Mouse (Mus musculus) kidney, adult 8-10 months (tissue): ENCODE measurements around the gene Slc16a4.

Experiments
- DNase-seq, 2 experiments: peaks; one replicate each; pipeline ENCODE4 v3.0.0; 2022

Slc16a4 gene

DNA sequence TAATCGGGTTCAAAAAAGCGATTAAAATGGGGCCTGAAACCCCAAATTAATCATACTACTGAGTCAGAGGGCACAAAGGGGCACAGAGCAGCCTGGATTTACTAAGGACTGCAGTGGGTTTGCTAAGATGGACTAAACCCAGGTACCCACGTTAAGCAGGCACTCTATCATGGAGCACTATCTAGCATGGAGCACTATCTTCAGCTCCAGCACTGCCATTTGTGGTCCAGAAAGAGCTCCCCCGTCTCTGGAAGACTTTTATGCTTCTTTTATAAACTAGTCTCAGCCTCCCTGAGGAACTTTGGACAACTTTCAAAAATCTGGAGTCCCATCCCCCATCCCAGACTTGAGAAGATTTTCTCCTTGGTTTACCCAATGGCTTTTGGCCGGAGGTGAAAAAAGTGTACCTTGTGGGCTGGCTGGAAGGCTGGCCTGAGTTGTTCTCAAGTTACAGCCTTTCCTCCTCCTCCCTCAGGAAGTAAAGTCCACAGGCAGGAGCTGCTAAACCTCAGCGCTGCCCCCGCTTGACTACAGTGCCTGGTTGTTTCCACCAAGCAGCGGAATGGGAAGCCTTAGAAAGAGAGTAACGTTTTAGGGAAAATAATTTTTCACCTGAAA is at the start of gene Slc16a4:
TSS of gene Slc16a4 (plus strand) at position 467 of the 618 bp plus-strand sequence.
- DNase-seq = peak; percentile 91 to 95

DNA sequence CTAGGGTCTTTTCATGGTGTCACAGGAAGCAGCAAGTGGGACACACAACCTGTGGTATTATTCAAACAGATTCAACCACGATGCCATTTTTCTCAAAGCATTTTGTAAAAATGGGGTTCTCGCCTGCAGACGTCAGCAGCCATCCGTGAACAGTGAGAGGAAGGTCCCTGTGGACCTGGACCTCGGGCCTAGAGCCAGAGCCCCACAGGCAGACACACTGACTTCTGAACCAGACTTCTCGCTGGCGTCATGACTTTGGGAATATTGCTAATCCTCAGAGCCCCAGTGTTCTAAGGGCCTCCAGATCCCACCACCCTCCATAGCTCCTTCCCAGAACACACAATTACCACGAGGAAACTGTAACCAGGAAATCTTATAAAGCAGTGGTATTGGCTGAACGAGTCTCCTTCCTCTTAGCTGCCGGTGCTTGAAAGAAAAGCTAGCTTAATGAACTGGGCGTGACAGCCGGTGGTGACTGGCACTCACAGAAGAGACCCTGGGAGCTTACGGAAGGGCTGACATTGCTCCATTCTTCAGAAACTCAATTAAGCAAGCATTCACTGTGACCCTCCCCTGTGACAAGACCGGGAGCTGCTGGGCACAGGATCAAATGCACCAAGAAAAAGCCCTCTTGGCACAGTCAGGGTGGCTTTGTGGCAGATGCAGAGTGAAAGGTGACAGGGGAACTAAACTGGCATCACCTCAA is 49.5 kb upstream of the Slc16a4 start:
- DNase-seq = peak; percentile 28 to 56

DNA sequence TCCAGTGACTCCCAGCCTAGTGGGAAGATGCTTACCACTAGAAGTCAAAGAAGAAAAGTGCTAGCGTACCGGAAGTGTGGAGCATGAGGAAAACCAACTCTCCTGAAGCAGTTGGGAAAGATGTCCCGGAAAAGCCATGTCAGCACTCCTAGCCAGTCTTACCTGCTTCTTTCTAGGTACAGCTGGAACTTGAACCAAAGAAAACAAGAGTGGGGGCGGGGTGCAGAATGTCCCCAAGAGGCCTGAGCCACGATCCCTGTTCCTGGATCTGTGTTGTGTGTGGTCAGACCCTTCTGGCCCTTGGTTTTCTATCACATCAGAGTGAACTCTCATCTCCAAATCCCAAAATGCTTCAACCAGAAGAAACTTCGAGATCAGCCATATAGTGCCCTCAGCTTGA is 44.2 kb upstream of the Slc16a4 start:
- no peak for DNase-seq

DNA sequence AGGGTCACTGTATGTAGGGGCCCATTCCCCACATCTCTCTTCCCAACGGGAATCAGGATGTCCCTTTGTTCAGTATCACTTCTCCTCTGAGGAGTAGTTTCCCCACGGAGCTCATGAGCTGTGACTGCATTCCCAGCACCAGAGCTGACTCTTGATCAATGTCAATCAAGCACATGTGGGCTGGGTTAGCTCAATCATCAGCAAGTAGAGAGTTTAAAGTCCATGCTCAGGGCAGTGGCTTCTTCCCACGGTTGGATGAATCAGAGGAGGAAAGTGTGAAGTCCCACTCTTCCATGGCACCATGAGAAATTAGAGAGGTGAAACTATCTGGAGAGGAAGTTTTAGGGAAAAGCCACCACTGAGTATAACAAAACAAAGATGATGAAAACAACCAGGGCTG is 42.0 kb upstream of the Slc16a4 start:
- peak; percentile 68 to 71 for DNase-seq

DNA sequence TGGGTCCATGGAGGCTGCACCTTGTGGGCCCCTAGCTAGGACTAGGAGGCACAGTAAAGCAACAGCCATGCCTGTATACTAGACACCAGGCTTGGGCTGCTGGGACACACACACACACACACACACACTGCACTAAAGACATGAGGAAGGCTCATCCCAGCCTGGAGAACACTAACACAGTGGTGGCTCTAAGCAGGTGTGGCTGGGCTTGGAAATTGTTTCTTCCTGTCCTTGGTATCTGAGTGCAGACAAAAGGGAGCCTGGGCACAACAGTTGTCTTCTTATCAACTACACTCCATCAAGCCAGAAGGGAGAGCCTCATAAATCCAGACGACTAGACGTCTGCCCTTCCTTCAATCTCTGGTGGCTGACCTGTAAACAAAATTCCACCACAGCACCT is 40.7 kb upstream of the Slc16a4 start:
- no peak for DNase-seq

DNA sequence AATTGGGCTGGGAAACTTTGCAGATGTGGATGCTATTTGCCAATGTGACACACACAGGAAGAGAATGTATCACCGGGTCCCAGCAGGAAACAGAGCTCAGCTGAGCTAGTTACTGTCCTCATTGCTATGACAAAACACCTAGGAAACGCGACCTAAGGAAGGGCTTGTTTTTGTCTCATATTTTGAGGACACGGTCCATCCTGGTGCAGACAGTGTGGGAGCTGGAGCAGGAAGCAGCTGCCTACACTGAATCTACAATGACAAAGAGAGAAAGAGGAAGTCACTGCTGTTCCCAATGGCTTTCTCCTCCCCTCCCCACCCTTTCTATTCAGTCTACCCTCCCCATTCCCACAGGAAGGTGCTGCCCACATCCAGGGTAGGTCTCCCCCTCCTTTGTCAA is 39.0 kb upstream of the Slc16a4 start:
- DNase-seq = peak in 1 of 2 experiments; percentile 24

DNA sequence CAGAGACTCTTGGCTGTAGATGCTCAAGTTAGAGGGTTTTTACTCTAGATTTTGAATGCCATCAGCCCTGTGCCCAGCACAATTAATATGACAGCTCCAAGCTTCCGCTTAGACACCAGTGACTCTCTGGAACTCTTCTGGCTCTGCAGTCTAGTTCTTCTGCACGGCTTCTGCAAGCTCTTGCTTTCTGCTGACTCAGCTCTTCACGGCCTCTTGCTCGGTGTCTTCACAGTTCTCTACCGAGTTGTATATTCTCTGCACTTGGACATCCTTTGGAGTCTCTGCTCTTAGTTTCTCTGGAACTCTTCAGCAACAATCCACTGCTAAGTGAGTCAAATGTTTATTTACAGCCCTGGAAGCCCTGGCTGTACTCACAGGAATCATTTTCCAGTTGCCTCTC is 37.1 kb upstream of the Slc16a4 start:
- DNase-seq = no peak

DNA sequence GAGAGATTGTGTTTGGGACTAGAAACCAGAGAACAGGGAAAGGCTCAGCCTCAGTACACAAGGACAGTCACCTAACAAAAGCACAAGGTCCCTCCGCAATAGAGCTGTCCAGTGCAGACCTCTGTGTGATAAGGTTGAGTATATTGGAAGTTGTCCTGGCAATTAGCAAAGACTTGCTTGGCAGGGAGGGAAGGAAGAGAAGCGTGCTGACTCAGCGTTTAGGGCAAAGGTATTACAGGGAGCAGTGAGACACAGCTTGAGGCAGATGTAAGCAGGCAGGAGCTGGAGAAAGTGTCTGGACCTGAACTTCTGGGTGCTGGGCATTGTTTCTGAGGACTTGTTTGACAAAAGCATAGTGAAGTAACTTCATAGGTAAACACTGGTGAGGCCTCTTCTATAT is 35.0 kb upstream of the Slc16a4 start:
- no peak for DNase-seq

DNA sequence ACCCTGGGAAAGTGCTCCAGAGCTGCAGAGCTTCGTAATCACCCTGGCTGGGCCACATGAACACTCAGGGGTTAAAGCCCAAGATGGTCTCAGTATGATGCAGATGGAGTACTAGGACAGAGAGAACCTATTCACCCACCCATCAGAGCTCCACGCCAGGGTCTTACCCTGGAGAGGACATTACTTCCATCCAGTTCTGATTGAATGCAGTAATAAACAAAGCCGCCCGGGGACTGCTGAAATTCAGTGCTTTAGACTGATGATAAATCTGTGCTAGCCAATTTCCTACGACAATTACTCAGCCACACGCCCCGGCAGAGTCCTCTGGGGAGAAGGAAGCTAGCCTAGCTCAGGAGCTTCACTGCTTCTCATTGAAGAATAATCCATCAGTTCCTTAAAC is 34.3 kb upstream of the Slc16a4 start:
- DNase-seq = no peak

DNA sequence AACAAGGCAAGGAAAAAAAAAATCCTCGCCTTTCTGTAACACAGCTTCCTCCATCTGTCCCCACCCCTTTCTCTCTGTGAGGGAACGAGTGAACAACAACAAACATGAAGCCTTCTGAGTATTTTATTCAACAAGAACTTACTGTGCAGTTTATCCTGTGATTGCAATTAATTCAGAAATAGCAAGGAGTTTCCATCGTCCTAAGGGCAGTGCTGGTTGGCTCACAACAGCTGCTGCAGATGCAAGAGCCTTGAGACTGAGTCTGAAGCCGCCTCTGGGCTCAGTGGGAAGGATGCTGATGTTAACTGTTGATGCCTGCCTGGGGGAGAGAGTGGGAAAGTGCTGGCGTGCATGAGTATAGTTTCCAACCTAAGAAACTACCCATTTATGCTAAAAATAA is 33.1 kb upstream of the Slc16a4 start:
- DNase-seq = no peak

DNA sequence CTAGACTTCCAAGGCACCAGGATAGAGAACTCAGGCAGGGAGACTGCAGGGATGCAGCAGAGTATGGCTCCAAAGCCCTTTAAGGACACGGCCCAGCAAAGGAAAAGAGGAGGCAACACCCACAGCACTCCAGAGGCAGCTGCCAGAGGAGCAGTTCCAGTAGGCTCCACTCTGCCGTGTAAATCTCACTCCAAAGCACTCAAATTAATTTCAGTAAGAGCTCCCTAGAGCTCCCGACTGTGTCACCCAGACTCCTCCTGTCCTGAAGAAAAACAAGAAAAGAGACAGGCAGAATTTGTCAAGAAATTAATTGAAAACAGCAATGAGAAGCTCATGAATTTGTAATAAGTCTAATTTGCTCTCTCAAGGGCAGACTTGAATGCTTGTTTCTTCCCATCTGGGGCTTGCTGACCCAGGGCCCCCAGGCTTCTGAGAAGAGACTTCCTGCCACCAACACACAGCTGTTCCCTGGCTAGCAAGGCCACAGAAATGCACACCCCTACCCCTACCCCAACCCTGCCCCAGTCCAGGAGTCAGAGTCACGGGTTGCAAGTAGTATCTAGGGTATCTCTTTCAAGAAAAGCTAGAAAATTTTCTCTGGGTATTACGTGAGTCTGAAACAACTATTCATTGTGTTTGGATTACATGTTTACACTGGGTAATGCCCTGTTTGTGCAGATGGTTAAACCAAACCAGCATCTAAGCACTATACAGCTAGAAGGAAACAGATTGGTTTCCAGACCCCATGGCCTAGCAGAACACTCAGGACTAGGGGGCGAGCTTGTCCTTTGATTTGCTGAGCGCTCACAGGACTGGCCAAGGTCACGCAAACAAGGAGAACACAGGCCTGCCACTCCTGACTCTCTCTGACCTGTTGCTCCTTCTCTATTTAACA is 29.8 kb upstream of the Slc16a4 start:
- DNase-seq = no peak

DNA sequence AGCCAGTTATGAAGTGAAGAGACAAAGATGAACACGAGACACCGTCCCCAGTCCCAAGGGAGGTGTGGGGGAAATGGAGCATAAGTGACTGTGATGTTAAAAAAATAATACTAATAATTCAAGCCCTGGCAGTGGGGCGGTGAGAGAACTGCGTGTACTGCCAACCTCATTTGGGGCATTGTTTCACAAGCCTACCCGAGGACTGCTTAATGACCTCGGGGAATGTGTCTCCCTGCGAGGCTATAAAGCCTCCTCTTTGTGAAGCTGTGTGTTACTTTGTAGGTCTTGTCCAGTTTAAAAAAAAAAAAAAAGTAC is 29.2 kb upstream of the Slc16a4 start:
- peak in 1 of 2 experiments; percentile 28 for DNase-seq

DNA sequence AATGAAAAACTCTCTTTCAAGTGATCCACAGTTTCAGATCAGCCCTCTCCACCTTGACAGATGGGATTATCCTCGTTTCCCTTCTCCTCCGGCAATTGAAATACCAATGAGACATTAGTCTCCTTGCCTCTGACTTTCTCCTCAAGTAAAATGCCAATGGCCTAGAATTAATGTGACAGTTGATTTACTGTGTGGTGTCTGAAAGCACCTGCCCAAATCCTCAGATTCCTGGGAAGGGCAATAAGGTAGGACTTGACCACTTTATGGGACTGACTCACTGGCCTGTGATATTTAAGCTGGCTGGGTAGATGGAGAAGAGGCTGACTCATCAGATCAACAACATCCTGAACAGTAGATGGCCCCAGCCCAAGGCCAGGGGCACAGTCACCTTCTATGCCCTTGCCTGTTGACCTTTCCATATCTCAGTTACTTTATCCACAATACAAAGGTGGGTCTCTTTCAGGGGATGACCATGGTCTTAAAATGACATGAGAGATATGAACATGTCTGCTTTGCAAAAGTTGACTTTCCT is 24.1 kb upstream of the Slc16a4 start:
- no peak for DNase-seq

DNA sequence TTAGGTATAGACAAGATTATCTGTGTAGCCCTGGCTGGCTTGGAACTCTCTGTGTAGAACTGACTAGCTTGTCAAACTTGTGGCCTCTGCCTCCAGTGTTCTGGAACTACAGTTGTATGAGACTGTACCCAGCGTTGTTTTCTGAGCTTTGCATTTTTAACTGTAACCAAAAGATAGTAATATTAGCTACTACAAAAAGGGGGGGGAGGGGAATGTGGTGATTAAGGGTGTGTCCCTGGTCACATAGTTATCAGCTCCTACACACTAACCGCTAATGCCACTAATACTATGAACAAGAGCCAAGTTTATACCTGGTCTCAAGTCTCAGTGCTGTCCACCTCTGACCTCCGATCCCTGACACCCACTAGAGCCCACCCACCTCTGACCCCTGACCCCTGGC is 18.6 kb upstream of the Slc16a4 start:
- DNase-seq = no peak

DNA sequence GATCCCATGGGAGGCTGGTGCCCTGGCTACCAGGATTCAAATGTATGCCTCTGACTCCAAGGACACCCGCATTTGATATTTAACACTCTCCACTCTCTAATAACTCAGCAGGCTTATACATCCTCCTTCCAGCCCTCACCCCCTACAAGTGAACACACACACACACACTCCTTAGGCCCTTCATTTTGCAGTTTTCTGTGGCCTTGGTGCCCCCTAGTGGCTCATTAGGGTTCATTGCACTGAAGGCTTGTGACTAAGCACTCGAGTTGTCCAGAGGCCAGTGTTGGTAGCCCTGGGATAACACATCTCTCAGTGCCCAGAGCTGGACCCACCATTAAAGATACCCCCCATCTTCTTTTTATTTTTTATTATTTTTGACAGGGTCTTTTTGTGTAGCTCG is 17.2 kb upstream of the Slc16a4 start:
- DNase-seq = peak; percentile 57 to 69

DNA sequence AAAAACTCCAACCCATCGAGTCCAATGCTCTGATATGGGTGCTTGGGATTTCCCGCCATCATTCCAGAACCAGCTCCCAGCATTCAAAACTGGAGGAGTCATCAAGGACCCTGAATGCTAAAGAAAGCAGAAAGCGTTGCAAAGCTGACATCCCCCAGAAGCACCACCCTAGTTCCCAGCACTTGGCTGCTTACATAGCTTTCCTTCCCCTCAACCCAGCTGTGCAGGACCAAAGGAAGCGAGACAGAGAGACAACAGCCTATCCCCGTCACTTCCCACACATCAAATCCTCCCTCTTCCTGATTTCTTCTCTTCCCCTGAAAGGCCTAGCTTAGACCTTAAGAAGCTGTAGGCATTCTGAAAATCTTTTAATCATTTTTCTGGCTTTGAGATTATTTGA is 15.7 kb upstream of the Slc16a4 start:
- DNase-seq = no peak

DNA sequence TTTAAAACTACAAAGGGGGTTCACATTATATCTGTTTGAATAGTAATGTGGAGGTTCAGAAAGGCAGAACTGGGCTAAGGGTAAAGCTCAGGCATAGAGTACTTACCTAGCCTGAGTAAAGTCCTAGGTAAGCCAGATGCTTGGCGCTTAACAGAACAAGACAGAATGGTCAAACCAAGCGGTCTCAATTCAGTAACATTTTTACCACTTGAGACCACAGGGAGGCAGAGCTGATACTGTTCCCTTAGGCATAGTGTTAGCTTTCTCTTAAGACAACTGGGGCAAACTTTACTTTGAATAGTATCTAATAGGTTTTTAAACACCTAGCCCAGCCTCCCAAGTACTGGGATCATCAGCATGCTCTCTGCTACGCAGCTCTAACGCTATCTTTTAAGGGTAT is 15.0 kb upstream of the Slc16a4 start:
- peak in 1 of 2 experiments; percentile 43 for DNase-seq

DNA sequence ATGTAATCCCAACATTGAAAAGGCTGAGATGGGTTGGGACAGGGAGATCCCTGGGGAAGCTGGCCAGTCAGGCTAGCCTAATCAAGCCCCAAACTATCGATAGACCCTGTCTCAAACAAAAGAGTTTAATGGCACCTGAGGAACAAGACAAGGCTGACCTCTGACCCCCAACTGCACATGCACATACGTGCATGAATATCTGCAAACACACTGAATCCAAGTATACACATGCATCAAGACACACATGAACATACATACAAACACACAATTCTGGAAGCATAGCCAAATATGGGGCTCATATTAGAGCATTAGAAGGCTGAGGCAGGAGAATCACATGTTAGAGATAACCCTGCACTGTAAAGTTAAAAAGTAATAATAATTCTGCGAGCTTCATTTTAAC is 14.4 kb upstream of the Slc16a4 start:
- DNase-seq = no peak

DNA sequence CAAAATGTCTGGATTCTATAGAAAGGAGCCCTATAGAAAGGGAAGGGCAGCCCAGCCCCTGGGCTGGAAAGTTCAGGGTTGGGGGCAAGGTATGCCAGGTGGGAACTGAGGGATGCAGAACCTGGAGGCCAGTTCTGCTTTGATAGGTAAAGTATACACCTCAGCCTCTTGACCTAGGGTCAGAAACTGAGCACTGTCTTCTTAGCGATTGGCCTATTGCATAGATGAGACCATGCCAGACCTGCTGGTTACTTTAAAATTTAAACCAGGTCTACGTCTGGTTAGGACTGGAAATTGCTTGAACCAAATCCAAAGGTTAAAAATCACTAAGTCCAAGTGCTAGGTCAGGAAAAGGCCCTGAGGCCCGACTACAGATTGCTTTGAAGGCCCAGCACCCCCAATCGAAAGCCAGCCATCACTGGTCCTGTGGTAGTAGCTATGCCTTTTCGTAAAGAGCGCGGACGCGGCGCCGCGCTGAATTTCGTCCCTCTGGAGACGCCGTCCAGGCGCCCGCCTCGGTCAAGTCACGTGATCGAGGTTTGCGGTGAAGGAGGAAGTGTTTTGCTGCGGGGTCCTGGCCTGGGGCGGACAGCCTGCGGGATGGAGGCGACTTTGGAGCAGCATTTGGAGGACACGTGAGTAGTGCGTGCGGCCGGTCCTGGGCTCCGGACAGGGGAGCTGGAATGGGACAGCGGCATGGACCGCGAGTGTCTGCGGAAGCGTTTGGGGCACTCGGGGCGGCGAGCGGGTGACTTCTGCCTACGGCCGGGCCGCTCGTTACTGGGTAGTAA is 12.4 kb upstream of the Slc16a4 start, which contains the start of gene Lamtor5:
TSS of gene Lamtor5 (plus strand) at position 380 of the 791 bp plus-strand sequence.
- DNase-seq = peak; percentile 92 to 93

DNA sequence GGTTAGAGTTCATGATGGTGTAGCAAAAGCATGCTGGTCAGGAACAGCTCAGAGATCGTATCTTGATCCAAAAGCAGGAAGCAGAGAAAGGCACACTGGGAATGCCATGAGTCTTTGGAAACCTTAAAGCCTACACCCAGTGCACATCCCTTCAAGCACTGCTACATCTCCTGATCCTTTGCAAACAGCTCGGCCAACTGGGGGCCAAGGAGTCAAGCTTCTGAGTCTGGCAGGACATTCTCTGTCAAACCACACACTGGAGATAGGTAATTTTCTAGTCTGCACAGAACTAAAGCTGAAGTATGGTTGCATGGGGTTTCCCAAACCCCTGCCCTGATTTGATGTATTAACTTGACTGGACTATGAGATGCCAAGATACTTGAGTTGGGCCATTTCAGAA is 4.9 kb upstream of the Slc16a4 start:
- DNase-seq = no peak

DNA sequence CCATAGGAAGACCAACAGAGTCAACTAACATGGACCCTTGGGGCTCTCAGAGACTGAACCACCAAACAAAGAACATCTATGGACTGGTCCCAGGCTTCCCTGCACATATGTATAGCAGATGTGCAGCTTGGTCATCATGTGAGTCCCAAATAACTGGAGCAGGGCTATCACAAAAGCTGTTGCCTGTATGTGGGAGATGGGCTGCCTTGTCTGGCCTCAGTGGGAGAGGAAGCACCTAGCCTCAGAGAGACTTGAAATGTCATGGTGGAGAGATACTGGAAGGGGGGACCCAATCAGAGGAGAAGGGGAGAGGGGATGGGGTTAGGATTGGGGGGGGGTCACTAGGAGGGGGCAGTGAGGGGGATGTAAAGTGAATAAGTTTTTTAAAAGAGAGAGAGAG is 3.7 kb upstream of the Slc16a4 start:
- DNase-seq = no peak

DNA sequence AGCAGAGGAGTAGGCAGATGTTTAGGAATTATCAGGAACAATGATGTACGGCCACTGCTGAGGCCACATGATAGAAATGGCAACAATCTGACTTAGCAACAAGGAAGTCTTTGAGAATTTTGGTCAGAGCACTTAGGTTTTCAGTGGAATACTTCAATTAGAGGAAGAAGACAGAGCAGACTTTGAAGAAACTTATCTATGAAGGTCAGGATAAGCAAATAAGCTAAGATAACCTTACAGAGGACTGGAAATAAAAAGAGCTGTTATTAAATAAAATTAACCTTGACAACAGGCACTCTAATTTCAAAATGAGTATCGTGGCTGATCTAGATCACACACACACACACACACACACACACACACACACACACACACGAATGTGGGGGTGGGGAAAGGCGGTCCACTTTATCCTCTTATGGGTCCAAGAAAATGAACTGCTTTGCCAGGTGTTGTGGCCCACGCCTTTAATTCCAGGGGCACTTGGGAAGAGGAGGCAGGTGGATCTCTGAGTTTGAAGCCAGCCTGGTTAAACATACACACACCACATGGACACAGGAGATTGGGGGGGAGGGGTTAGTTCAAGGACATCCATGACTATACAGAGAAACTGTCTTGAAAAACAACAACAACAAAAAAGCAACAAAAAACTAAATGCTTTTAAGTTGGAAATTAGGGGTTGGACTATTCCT is 4.8 kb downstream of the Slc16a4 start:
- no peak for DNase-seq
